Mouse (Mus musculus): ENCODE measurements around the gene Snu13. TPM values are rescaled to one million over a fixed set of nuclear protein-coding genes. Genes with fewer than 3 reads are reported as not detected.

Snu13 gene
- 143 and 191 TPM in 2 replicates for polyA plus RNA-seq (2012; rRNA removed)

DNA sequence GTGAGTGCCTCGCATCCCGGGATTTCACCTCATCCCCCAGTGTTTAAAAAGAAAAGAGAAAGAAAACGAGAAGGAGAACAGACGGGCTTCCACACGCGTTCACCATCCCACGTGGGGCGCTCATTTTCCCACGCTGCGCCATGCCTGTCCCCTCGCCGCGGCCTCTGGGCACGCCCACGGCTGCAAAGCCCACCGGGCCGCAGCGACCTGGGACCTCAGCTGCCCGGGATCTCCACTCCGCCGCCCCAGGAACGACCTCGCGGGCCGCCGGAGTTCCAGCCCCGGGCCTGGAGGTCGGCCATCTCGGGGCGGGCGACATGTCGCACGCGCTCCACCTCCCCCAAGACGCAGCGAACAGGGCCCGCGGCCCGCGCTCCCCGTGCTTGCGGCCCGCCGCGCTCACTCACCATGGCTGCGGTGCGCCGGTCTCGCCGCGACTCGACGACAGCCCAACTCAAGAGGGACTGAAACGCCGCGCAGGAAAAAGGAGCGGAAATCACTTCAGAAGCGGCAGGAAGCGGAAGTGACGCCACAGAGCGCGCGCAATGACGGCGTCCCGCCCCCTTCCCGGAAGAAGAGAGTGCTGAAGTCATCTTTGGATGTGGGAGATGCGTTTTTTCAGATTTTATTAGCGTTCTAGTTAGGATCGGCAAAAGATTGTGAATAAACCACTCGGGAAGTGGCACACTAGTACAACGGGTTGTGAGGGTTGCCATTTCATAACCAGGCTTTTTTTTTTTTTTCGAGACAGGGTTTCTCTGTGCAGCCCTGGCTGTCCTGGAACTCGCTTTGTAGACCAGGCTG, at the start of gene Snu13:
TSS of gene Snu13 (minus strand) at position 519 of the 804 bp plus-strand sequence.
- peak; percentile 97 for DNase-seq (ENCODE audit: low read depth)
- peak; percentile 26; the same call in 1 of the 2 replicates for TF ChIP-seq POLR2A (IDR thresholded peaks at IDR 0.05; ENCODE audit: borderline replicate concordance, extremely low read depth, insufficient read depth, insufficient read length, poor library complexity, severe bottlenecking)
- TF ChIP-seq CTCF (IDR thresholded peaks at IDR 0.05; ENCODE audit: borderline replicate concordance, extremely low read depth, insufficient read depth, insufficient read length): no peak

GRCm38 (mm10) chr15:82091061-82091460, 43.7 kb upstream of the Snu13 start:
- no peak for DNase-seq (ENCODE audit: low read depth)
- TF ChIP-seq CTCF (IDR thresholded peaks at IDR 0.05; ENCODE audit: borderline replicate concordance, extremely low read depth, insufficient read depth, insufficient read length): no peak
- no peak for TF ChIP-seq POLR2A (IDR thresholded peaks at IDR 0.05; ENCODE audit: borderline replicate concordance, extremely low read depth, insufficient read depth, insufficient read length, poor library complexity, severe bottlenecking)

GRCm38 (mm10) chr15:82087266-82087665, 39.9 kb upstream of the Snu13 start:
- peak; percentile 11 for DNase-seq (ENCODE audit: low read depth)
- no peak for TF ChIP-seq POLR2A (IDR thresholded peaks at IDR 0.05; ENCODE audit: borderline replicate concordance, extremely low read depth, insufficient read depth, insufficient read length, poor library complexity, severe bottlenecking)
- peak; percentile 27; the same call in 1 of the 2 replicates for TF ChIP-seq CTCF (IDR thresholded peaks at IDR 0.05; ENCODE audit: borderline replicate concordance, extremely low read depth, insufficient read depth, insufficient read length)

DNA sequence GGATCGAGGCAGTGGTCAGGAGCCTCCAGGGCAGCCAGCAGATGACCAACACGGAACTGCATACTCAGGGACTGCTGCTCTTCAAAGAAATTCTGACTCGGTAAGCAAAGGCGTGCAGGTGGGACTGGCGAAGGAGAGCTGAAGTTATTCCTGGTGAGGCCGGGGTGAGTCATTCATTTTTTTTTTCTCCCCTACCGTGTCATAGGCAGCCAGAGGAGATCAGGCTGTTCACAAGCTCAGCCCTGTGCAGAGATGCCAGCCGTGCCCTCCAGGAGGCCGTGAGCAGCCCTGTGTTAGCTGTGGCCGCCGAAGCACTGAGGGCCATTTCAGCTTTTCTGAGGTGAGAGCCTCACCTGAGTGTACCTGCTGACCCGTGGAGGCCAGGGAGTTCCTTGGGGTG, 38.7 kb upstream of the Snu13 start:
- TF ChIP-seq POLR2A (IDR thresholded peaks at IDR 0.05; ENCODE audit: borderline replicate concordance, extremely low read depth, insufficient read depth, insufficient read length, poor library complexity, severe bottlenecking) (no peak), CTCF (IDR thresholded peaks at IDR 0.05; ENCODE audit: borderline replicate concordance, extremely low read depth, insufficient read depth, insufficient read length) (no peak)

GRCm38 (mm10) chr15:82085606-82086005, 38.2 kb upstream of the Snu13 start:
- TF ChIP-seq POLR2A (IDR thresholded peaks at IDR 0.05; ENCODE audit: borderline replicate concordance, extremely low read depth, insufficient read depth, insufficient read length, poor library complexity, severe bottlenecking) (no peak), CTCF (IDR thresholded peaks at IDR 0.05; ENCODE audit: borderline replicate concordance, extremely low read depth, insufficient read depth, insufficient read length) (no peak)
- no peak for DNase-seq (ENCODE audit: low read depth)

More for the DNA sequence above, 38.7 kb upstream of the Snu13 start:
- DNase-seq (ENCODE audit: low read depth): no peak

GRCm38 (mm10) chr15:82081161-82081560, 33.8 kb upstream of the Snu13 start:
- peak; percentile 72 for DNase-seq (ENCODE audit: low read depth)
- peak; percentile 66; the same call in 1 of the 2 replicates for TF ChIP-seq CTCF (IDR thresholded peaks at IDR 0.05; ENCODE audit: borderline replicate concordance, extremely low read depth, insufficient read depth, insufficient read length)
- TF ChIP-seq POLR2A (IDR thresholded peaks at IDR 0.05; ENCODE audit: borderline replicate concordance, extremely low read depth, insufficient read depth, insufficient read length, poor library complexity, severe bottlenecking): no peak

GRCm38 (mm10) chr15:82079883-82080282, 32.5 kb upstream of the Snu13 start:
- DNase-seq (ENCODE audit: low read depth): no peak
- TF ChIP-seq POLR2A (IDR thresholded peaks at IDR 0.05; ENCODE audit: borderline replicate concordance, extremely low read depth, insufficient read depth, insufficient read length, poor library complexity, severe bottlenecking): no peak
- no peak for TF ChIP-seq CTCF (IDR thresholded peaks at IDR 0.05; ENCODE audit: borderline replicate concordance, extremely low read depth, insufficient read depth, insufficient read length)

DNA sequence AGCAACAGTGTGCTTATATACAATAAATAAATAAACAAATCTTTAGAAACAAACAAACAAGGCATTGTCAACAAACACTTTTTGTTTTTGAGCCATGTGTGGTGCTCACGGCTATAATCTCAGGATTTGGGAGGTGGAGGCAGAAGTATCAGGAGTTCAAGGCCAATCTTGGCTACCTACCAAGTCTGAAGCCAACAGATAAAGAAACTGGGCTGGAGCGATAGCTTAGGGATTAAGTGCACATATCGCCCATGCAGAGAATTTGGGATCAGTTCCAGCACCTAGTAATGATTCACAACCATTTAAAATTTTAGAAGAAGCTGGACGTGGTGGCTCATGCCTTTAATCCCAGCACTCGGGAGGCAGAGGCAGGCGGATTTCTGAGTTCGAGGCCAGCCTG, 26.1 kb upstream of the Snu13 start:
- no peak for DNase-seq (ENCODE audit: low read depth)
- TF ChIP-seq POLR2A (IDR thresholded peaks at IDR 0.05; ENCODE audit: borderline replicate concordance, extremely low read depth, insufficient read depth, insufficient read length, poor library complexity, severe bottlenecking): no peak
- no peak for TF ChIP-seq CTCF (IDR thresholded peaks at IDR 0.05; ENCODE audit: borderline replicate concordance, extremely low read depth, insufficient read depth, insufficient read length)

- TF ChIP-seq CTCF (IDR thresholded peaks at IDR 0.05; ENCODE audit: borderline replicate concordance, extremely low read depth, insufficient read depth, insufficient read length) (no peak), POLR2A (IDR thresholded peaks at IDR 0.05; ENCODE audit: borderline replicate concordance, extremely low read depth, insufficient read depth, insufficient read length, poor library complexity, severe bottlenecking) (no peak)
Observed at GRCm38 (mm10) chr15:82071816-82072469, 24.5 kb upstream of the Snu13 start.

GRCm38 (mm10) chr15:82069898-82070297, 22.5 kb upstream of the Snu13 start, which contains the start of gene Mei1:
Mei1 (plus strand) TSS chr15:82069996.
- DNase-seq (ENCODE audit: low read depth): peak; percentile 13
- TF ChIP-seq CTCF (IDR thresholded peaks at IDR 0.05; ENCODE audit: borderline replicate concordance, extremely low read depth, insufficient read depth, insufficient read length): no peak
- no peak for TF ChIP-seq POLR2A (IDR thresholded peaks at IDR 0.05; ENCODE audit: borderline replicate concordance, extremely low read depth, insufficient read depth, insufficient read length, poor library complexity, severe bottlenecking)

More at GRCm38 (mm10) chr15:82071816-82072469, 24.5 kb upstream of the Snu13 start:
- no peak for DNase-seq (ENCODE audit: low read depth)

DNA sequence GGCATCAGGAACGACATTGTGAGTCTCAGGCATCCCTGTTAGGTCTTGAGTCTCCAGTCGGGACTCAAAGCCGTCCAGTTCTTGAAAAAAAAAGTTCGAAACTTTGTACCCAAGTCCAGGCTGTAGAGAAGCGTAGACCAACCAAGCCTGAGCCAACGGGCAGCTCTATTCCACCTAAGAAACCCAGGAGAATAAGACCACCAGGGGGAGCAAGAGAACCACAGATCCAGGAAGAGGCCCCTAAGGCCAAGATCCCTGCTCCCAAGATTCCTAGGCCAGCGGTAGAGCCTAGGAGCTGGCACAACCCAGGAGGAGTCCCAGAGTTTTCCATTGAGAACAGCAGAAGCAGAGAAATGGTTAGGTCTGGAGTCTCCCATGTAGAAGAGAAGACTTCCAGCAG, 18.1 kb upstream of the Snu13 start:
- DNase-seq (ENCODE audit: low read depth): peak; percentile 88
- no peak for TF ChIP-seq POLR2A (IDR thresholded peaks at IDR 0.05; ENCODE audit: borderline replicate concordance, extremely low read depth, insufficient read depth, insufficient read length, poor library complexity, severe bottlenecking)
- peak; percentile 83 for TF ChIP-seq CTCF (IDR thresholded peaks at IDR 0.05; ENCODE audit: borderline replicate concordance, extremely low read depth, insufficient read depth, insufficient read length)
